13 mouse cellular contexts compared by ENCODE assay signal in genomic region chr7:111600756-111601155, GRCm38 (mm10).
DNase-seq lines count a peak whose midpoint lies in the region; ATAC-seq lines count a peak whose summit lies in the region.
"Had no signal": no experiment of that assay in that cellular context is flagged by ENCODE, and none has a peak within 500 bp of the region (broad histone marks: within the 10 kb centered on the region; RNA-seq: fewer than 3 reads in every experiment).

No protein-coding gene starts in this region.

- H3K9ac ChIP-seq in midbrain, embryonic 14.5 days (replicated peaks; ENCODE audit: low read length), result no peak overlapping the region
- H3K9ac ChIP-seq in midbrain, embryonic 15.5 days, result no peak overlapping the region
- H3K9ac ChIP-seq: liver, postnatal 0 days had no signal

- H3K27ac ChIP-seq in midbrain, embryonic 14.5 days (replicated peaks; ENCODE audit: low read depth, low read length), result no peak overlapping the region
- no peak overlapping the region for H3K27ac ChIP-seq in midbrain, embryonic 15.5 days
- H3K27ac ChIP-seq in forebrain, embryonic 10.5 days, result peak overlapping the region; percentile 60
- H3K27ac ChIP-seq: kidney, postnatal 0 days had no signal

- H3K4me2 ChIP-seq in midbrain, embryonic 14.5 days (ENCODE audit: low read length), result no peak overlapping the region
- H3K4me2 ChIP-seq in midbrain, embryonic 15.5 days, result no peak overlapping the region

- DNase-seq in cerebellum, adult 11-12 months, result peak; percentile 37
- DNase-seq in cerebellum, adult 8-10 months, result no peak
- DNase-seq in midbrain, embryonic 14.5 days, result peak; percentile 39
- peak; percentile 16 for DNase-seq in forebrain, embryonic 10.5 days (ENCODE audit: extremely low spot score, low spot score)
- DNase-seq in layer of hippocampus, adult 9-11 months, result peak; percentile 32
- no peak for DNase-seq in adrenal gland, adult 18-20 months (ENCODE audit: low spot score in 2 of 2)
- DNase-seq: heart, postnatal 4 days; liver, postnatal 0 days; spleen, adult 18-20 months; thymus, adult 18-20 months had no signal

- no peaks in the 10 kb centered on the region for H3K36me3 ChIP-seq in midbrain, embryonic 14.5 days (ENCODE audit: control insufficient read depth, insufficient read depth, low read length)
- H3K36me3 ChIP-seq in midbrain, embryonic 15.5 days (replicated peaks), result no peaks in the 10 kb centered on the region
- H3K36me3 ChIP-seq in forebrain, embryonic 10.5 days (replicated peaks), result no peaks in the 10 kb centered on the region

- no peaks in the 10 kb centered on the region for H3K27me3 ChIP-seq in midbrain, embryonic 14.5 days (ENCODE audit: control insufficient read depth, insufficient read depth, low read length)
- H3K27me3 ChIP-seq in midbrain, embryonic 15.5 days (replicated peaks), result no peaks in the 10 kb centered on the region
- H3K27me3 ChIP-seq in forebrain, embryonic 10.5 days (ENCODE audit: poor library complexity, severe bottlenecking), result no peaks in the 10 kb centered on the region

- 43% methylated on average over 6 of the region's 6 CpGs for WGBS in midbrain, embryonic 14.5 days
- 44% methylated on average over 6 of the region's 6 CpGs for WGBS in midbrain, embryonic 15.5 days
- WGBS in forebrain, embryonic 10.5 days, result 35% methylated on average over 6 of the region's 6 CpGs

- H3K4me1 ChIP-seq in midbrain, embryonic 14.5 days (ENCODE audit: control insufficient read depth, insufficient read depth, low read length), result no peaks in the 10 kb centered on the region
- H3K4me1 ChIP-seq in midbrain, embryonic 15.5 days, result no peaks in the 10 kb centered on the region; the same call in 1 of the 2 replicates
- peaks cover 23% of the 10 kb centered on the region for H3K4me1 ChIP-seq in forebrain, embryonic 10.5 days

- no peak overlapping the region for H3K4me3 ChIP-seq in midbrain, embryonic 14.5 days (replicated peaks; ENCODE audit: low read depth, low read length)
- no peak overlapping the region for H3K4me3 ChIP-seq in midbrain, embryonic 15.5 days
- no peak overlapping the region for H3K4me3 ChIP-seq in forebrain, embryonic 10.5 days

- ATAC-seq in midbrain, embryonic 14.5 days (ENCODE audit: low FRiP score, low TSS enrichment), result no peak
- no peak for ATAC-seq in midbrain, embryonic 15.5 days (replicated peaks)
- ATAC-seq in megakaryocyte, adult 5-6 weeks (ENCODE audit: poor library complexity, severe bottlenecking), result no peak
- ATAC-seq: liver, postnatal 0 days had no signal

- H3K9me3 ChIP-seq in midbrain, embryonic 14.5 days (ENCODE audit: control insufficient read depth, low read length), result no peaks in the 10 kb centered on the region
- no peaks in the 10 kb centered on the region for H3K9me3 ChIP-seq in midbrain, embryonic 15.5 days
- no peaks in the 10 kb centered on the region for H3K9me3 ChIP-seq in forebrain, embryonic 10.5 days

Comparison
In these comparisons a context has a peak if more than half of its experiments do, and no peak if none do; other contexts are left out.
1. DNase-seq: peak in cerebellum, adult 11-12 months (single experiment), midbrain, embryonic 14.5 days (single experiment), forebrain, embryonic 10.5 days (single experiment) and layer of hippocampus, adult 9-11 months (single experiment); none in cerebellum, adult 8-10 months (single experiment) and adrenal gland, adult 18-20 months (0 of 2).